Mouse (Mus musculus) kidney, adult 2 months (tissue): ENCODE results near the gene Cldn4.

ENCODE experiments used
- CTCF ChIP-seq: fragments of 200-500 bp; conservative IDR thresholded peaks from 2 replicates; pipeline ENCODE4 v1.5.1; 2011; ENCODE audit warnings: low read depth, mild to moderate bottlenecking, control low read depth, low read length, moderate library complexity, mixed read lengths; ENCODE audit not compliant: insufficient read depth, insufficient read length
- POLR2A ChIP-seq: fragments of 200-500 bp; IDR thresholded peaks from one replicate; pipeline ENCODE4 v1.6.1; 2011; ENCODE audit warnings: low read depth, low read length, control low read depth

DNA sequence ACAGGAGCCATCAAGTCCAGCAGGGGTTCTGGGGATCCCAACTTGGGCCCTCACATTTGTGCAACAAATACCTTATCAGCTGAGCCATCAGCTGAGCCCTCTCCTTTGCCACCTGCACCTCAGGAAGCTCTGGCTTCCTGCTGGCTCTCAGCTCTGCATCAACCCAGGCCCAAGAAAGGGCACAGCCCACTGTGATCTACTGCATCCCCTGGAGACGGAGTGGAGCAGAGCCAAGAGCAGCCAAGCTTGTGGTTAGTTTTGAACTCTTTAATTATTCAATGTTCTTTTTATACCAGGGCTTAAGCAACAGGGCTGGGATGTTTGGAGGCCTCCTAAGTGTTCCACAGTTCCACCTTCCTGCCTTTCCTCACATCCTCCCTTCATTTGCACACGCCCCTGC is 13.7 kb upstream of the Cldn4 start:
- TF ChIP-seq CTCF = no peak
- no peak for TF ChIP-seq POLR2A
